Mouse (Mus musculus) G1E-ER4 (cell line): Measurements from ENCODE around the gene Shc2. TPM values are rescaled to one million over a fixed set of nuclear protein-coding genes. Genes with fewer than 3 reads are reported as not detected.

Experiments used
- GATA1 ChIP-seq: IDR thresholded peaks from one replicate; pipeline ENCODE4 v1.8.0; 2012; ENCODE audit warnings: low read length, inconsistent platforms
- polyA plus RNA-seq: library from polyadenylated mRNA; stranded (reverse); fragments of >175 nt; gene quantifications from 2 replicates; pipeline ENCODE4 v1.2.3, GENCODE M21; 2012

Shc2 gene
- polyA plus RNA-seq: not detected in 2 replicates

- no peak for TF ChIP-seq GATA1
These were observed at the start of gene Shc2 for GRCm38 (mm10) chr10:79637128-79638110. TSS of gene Shc2 (minus strand) at chr10:79637918.

GRCm38 (mm10) chr10:79687513-79687912 lies 49.8 kb upstream of the Shc2 start:
- TF ChIP-seq GATA1: no peak

- TF ChIP-seq GATA1: no peak
These were observed 49.0 kb upstream of the Shc2 start for GRCm38 (mm10) chr10:79686691-79687090.

GRCm38 (mm10) chr10:79686219-79686618 lies 48.5 kb upstream of the Shc2 start:
- TF ChIP-seq GATA1: no peak

- no peak for TF ChIP-seq GATA1
These were observed 47.3 kb upstream of the Shc2 start for GRCm38 (mm10) chr10:79684770-79685600.

GRCm38 (mm10) chr10:79683726-79684640 lies 46.3 kb upstream of the Shc2 start:
- TF ChIP-seq GATA1: no peak

GRCm38 (mm10) chr10:79682916-79683582 lies 45.3 kb upstream of the Shc2 start:
- TF ChIP-seq GATA1: no peak

- TF ChIP-seq GATA1: no peak
These were observed 44.8 kb upstream of the Shc2 start for GRCm38 (mm10) chr10:79682551-79682915.

GRCm38 (mm10) chr10:79681591-79682245 lies 44.0 kb upstream of the Shc2 start, which contains the start of gene Cdc34:
TSS of gene Cdc34 (plus strand) at chr10:79682195.
- no peak for TF ChIP-seq GATA1

- no peak for TF ChIP-seq GATA1
These were observed 43.1 kb upstream of the Shc2 start for GRCm38 (mm10) chr10:79680606-79681495.

GRCm38 (mm10) chr10:79675346-79676035 lies 37.8 kb upstream of the Shc2 start:
- no peak for TF ChIP-seq GATA1

- TF ChIP-seq GATA1: no peak
These were observed 35.3 kb upstream of the Shc2 start for GRCm38 (mm10) chr10:79673054-79673453.
